Mouse (Mus musculus): ENCODE data around the gene Trak2. TPM values are rescaled to one million over a fixed set of nuclear protein-coding genes. Genes with fewer than 3 reads are reported as not detected.
"Not testable (repeated sequence)": the region's sequence is repeated elsewhere in the genome, so short reads cannot be mapped to it uniquely, and the experiment has no call there.

Gene Trak2
- 100 to 1,000 TPM; 188 to 202 TPM for total RNA-seq (2021)

DNA sequence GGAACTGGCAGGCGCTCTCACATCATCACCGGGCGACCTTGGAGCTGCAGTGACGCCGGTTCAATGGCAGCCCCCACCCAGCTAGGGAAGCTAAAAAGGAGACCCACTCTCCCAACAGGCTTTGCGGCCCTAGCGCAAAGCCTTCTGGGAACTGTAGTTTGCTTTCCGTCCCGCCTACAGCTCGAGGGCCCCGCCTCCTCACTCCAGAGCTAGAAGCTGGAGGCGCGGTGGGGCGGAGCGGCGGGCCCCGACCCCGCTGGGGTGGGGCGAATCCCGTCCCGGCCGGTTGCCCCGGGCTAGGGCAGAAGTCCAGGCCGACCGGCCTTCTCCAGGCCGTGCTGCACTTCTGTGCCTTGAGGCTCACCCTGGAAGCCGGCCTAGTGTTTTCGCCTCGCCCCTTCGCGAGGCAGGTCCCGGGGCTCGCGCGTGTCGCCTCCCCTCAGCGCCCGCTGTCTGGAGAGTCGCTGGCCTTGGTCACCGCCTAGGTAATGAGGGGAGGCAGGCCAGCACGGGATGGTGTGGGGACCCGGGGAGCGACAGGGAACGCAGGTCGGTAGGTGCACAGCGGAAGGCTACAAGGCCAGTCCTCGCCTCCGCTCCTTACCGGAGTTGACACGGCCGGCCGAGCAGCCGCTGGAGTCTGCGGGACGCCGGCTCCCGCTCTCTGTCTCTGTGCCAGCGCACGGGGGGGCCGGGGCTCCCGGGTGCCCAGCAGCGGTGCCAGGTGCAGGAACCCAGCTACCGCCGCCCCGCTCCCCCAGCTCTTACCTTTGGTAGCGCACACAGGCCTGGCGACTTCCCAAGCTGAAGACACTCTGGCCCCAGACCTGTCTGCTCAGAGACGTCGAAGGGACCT is at the start of gene Trak2, which contains the start of gene Stradb:
TSS of gene Trak2 (minus strand) at position 65 of the 856 bp plus-strand sequence.
TSS of gene Stradb (plus strand) at position 157 of the 856 bp plus-strand sequence.
- DNase-seq (ENCODE audit: extremely low spot score in 1 of 2, low spot score in 1 of 2) = peak; percentile 85 to 89

DNA sequence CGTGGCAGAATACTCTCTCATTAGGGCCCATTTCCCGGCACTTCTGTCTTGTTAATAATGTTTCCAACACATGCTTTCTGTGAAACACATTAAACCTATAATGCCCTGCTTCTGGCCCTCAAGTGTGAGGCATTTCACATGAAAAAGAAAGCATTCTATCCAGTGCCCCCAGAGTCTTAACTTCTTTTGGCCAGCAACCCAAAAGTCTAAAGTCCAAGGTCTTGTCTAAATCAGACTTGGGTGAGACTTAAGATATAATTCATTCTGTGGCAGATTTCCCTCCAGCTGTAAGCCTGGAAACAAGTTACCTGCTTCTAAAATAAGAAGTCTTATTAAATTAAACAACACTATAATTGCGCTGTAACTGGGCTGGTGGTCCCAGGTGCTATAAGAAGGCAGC is 48.3 kb upstream of the Trak2 start:
- no peak for DNase-seq (ENCODE audit: extremely low spot score in 1 of 2, low spot score in 1 of 2)

DNA sequence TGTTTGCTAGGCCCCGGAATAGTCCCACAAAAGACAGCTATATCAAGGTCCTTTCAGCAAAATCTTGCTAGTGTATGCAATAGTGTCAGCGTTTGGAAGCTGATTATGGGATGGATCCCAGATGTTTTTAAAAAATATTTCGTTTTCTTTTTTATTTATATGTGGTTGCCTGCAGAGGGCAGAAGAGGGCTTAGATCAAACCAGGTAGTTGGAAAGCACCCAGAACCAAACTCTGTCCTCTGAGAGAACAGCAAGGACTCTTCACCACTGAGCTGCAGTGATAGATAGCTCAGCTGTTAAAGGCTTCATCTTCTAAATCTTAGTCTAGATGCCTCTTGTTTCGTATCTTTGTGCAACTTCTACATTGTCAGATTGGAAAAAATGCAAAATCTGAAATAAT is 36.0 kb upstream of the Trak2 start:
- DNase-seq (ENCODE audit: extremely low spot score in 1 of 2, low spot score in 1 of 2) = peak in 1 of 2 experiments; percentile 16

DNA sequence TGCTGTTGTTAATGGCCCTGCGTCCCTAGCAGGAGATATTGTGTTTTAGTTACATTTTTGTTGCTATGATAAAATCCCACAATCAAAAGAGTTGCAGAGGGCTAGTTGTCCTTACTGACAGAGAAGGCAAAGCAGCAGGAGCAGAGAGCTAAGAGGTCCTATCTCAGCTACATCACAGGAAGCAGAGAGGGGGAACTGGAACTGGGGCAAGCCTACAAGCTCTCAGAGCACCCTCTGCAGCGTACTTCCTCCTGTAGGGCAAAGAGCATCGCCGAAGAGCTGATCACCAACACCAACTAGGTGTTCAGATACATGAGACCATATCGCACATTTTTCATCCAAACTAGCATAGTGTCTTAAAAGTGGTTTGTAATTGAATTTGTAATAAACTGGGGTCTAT is 22.1 kb upstream of the Trak2 start:
- no peak for DNase-seq (ENCODE audit: extremely low spot score in 1 of 2, low spot score in 1 of 2)

DNA sequence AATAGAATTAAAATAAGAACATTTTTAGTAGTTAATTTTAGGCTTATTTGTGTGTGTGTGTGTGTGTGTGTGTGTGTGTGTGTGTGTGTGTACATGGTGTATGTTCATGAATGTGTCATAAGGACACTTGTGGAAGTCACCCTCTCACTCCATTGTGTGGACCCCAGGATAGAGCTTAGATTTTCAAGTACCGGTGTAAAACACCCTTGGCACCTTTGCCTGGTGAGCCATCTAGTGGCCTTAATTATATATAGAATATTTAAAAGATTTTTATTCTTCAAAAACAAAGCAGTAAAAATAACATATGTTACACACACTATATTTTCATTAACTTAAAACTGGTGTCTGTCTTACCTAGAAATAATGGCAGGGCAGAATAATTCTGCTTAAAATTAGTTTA is 20.5 kb upstream of the Trak2 start:
- DNase-seq (ENCODE audit: extremely low spot score in 1 of 2, low spot score in 1 of 2) = no peak

DNA sequence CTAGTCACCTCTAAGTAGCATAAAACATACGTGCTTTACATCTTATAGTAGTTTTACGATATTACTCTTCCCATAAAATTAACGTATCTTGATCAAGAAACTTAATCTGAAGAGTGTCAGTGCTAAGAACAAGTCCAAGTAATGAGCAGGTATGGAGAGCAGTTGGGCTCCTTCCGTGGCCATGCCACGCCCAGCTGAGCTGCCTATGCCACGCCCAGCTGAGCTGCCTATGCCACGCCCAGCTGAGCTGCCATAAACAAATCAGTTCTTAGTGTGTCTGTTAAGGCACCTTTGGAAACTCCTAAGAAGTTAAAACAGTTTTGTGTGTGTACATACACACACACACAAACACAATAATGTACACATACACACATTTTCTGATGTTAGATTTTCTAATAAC is 19.9 kb upstream of the Trak2 start:
- no peak for DNase-seq (ENCODE audit: extremely low spot score in 1 of 2, low spot score in 1 of 2)

DNA sequence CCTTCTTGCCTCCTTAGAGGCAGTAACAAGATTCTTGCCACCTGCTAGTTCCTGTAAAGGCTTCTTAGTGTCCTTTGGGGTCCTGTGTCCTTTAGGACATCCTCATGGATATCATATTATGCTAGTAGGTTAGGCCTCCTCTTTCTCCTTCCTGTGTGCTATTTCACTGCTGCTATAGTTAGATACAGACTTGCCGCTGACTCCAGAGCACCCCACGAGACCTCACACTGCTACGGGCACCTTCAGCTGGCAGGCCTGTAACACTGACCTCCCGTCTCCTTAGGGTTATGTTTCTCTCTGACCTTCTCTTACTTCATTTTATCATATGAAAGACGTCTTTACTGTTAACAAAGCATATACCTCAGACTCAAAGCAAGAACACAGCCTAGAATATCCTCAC is 11.4 kb upstream of the Trak2 start:
- no peak for DNase-seq (ENCODE audit: extremely low spot score in 1 of 2, low spot score in 1 of 2)

DNA sequence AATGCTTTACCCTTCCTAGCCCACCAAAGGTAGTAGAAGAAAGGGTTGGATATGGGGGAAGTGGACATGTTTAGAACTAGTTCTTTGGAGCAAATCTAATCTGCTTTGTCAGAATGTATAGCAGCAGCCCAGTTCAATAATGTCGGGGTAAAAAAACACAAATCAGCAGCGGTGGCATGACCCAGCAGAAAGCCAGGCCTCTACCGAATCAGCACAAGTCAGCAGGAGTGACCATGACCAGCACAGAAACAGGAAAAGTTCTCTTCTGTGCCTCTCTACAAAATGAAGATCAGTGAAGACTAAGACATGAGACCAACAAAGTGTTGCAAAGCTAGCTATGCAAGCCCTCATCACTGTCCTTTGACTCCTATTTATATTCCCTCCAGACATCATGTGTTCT is 9.0 kb upstream of the Trak2 start:
- DNase-seq (ENCODE audit: extremely low spot score in 1 of 2, low spot score in 1 of 2) = no peak

DNA sequence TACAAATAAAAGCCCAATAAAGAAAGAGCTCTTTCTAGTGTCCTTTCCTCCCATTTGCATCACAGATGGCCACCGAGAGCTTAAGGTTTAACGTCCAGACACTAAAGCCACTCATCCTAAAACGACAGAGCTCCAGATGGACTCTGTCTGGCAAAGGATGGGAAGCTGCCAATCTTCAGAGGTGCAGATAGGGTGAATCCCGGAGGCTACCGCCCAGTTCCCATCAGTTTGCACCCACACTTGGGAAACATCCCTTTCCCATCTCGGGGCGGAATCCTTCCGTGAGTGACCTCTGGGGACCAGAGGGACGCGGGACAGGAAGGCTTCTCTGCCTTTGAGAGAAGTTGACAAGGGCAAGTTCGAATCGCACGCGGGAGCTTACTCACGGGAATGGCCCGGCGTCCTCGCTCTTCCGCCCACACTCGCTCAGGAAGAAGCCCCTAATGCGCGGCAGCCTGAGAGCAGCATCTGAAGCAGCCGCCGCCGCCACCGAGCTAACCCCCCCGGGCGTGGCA is 322 bp downstream of the Trak2 start:
- DNase-seq (ENCODE audit: extremely low spot score in 1 of 2, low spot score in 1 of 2) = no peak

DNA sequence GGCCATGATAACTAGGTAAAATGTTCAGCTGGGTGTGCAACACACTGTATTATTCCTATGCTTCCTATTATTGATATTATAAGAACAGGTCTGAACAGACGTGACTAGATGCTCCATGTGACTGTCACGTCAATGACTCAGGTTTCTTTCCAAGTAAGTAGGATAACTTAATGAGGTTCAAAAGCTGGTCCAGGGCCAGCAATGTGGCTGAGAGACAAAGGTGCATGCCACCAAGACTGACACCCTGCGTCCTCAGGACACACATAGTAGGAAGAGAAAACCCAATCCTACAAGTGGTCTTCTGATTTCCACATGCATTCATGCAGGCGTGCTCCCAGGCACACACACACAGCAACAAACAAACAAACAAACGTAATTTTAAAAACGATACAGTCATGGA is 2.1 kb downstream of the Trak2 start:
- DNase-seq (ENCODE audit: extremely low spot score in 1 of 2, low spot score in 1 of 2) = no peak

DNA sequence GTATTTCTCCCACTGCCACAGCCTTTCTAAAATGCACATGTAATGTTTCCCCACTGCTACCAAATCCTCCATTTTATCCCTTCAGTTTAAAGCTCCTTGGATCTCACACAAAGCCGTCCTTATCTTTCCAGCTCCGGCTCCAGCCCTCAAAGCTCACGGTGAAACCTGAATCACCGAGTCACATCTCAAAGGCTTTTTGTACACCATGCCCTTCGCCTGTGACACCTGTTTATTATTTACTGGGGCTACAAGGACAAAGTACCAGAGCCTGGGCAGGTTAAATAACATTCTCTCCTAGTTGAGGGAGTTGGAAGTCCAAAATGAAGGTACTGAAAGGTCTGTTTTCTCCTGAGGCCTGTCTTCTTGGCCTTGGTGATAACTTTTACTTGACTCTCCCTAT is 3.2 kb downstream of the Trak2 start:
- no peak for DNase-seq (ENCODE audit: extremely low spot score in 1 of 2, low spot score in 1 of 2)

DNA sequence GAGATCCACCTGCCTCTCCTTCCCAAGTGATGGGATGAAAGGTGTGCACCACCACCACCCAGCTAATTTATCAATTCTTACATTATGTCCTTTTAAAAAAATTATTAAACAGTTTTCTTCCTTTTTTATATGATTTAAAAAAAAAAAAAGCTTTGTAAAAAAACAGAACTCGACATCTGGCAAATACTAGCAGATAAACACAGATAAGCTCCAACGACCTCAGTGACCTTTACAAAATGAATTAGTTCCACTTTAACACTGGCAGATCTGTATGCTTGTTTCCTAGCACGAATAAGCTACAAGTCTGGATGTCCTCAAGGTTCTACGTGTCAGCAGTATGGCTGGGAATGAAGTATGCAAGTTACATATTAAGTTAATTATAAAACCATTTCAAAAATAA is 5.7 kb downstream of the Trak2 start:
- no peak for DNase-seq (ENCODE audit: extremely low spot score in 1 of 2, low spot score in 1 of 2)

DNA sequence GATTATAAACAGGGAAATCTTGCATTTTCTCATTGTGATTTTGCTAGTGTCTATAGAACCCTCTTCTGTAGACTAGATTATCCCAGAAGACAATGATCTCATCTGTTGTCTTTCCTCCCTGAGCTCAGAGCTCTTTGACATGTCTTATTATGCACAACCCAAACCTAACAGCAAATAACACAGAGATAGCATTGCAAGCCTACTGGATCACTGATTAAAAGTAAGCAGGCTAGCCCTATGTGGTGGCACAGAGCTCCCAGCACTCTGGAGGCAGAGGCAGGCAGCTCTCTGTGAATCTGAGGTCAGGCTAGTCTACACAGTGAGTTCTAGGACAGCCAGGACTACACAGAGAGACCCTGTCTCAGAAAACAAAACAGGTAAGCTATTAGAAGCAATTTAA is 10.4 kb downstream of the Trak2 start:
- DNase-seq (ENCODE audit: extremely low spot score in 1 of 2, low spot score in 1 of 2) = no peak

DNA sequence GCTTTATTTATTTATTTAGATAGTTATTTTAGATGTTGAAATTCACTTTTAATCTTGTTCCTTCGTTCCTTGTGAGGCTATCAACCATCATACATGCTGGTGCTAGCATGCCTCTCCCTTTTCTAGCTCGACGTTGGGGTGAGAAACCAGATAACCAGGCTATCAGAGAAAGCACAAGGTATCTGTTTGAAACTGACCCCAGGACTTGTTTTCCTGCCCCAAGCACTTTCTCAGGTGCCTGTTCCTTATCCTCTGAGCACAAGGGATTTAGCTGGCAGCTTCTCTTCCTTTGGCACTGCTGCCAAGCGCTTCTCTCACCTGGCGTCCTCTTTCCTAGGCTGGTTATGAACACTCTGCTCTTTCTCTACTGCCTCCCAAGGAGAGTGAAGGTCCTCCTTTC is 10.8 kb downstream of the Trak2 start:
- no peak for DNase-seq (ENCODE audit: extremely low spot score in 1 of 2, low spot score in 1 of 2)

DNA sequence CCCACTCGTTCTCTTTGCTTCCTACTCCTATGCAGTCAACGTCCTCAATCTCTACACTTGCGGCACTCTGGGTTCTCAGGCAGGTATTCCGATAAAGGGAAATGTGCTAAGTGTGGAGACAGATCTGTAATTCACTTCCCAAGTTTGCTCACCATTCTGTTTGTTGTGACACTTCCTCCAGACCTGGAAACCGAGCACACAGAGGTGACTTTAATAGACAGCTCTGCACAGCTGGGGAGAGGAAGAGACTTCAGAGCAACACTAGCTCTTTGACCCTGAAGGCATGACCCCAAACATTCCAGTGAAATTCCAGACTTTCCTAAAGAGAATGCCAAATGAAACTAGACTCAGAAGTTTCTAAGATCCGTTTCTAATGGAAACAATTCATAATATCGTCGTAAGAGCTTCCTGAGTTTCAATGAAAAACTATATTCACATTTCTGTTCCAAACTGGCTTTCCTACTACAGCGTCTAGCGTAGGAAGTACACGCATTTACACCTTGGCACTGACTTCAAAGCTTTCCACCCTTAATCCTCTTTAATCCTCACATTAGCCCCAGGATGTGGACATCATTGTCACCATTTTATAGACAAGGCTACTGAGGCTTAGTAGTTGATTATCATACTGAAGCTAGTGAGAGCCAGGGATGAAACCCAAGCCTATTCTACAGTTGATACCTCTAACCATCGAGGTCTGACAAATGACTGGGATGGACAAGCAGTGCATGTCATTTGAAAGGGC is 11.9 kb downstream of the Trak2 start:
- no peak for DNase-seq (ENCODE audit: extremely low spot score in 1 of 2, low spot score in 1 of 2)

DNA sequence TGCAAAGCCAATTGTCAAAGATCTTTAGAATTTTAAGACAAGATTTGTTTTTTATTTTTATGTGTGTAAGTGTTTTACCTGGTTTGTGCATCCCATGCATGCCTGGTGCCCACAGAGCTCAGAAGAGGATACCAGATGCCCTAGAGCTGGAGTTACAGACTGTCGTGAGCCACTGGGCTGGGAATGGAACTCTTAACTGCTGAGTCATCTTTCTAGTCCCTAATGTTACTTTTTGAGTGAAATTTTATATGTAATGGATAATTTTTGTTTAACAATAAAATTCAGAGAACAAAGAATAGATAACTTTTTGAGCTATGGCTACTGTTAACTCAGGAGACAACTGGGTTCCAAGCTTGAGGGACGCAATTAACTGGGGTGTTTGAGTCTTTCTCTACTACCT is 13.5 kb downstream of the Trak2 start:
- no peak for DNase-seq (ENCODE audit: extremely low spot score in 1 of 2, low spot score in 1 of 2)

DNA sequence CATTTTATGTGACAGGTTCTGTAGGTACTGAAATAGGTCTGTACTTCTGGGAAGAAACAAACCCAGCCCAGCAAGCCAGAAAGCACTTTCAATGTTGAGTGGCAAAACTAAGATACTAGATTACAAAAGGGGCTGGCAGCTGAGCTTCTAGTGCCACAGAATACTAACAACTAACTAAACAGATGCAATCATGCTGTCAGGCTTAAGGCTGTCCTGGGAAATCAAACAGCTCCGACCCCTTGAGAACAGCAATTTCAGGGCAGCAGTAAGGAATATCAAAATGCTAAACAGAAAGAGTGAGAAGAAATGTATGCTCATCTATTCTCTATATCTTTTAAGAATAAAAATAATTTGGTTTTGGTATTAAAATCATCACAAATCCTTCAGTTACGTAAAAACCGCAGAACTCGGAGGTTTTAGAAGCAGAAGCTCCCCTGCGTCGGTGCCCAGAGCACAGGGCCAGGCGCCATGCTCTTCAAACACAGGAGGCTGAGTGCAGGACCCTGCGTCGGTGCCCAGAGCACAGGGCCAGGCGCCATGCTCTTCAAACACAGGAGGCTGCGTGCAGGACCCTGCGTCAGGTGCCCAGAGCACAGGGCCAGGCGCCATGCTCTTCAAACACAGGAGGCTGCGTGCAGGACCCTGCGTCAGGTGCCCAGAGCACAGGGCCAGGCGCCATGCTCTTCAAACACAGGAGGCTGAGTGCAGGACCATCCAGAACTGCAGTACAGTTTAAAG is 14.3 kb downstream of the Trak2 start:
- DNase-seq (ENCODE audit: extremely low spot score in 1 of 2, low spot score in 1 of 2) = not testable (repeated sequence)

DNA sequence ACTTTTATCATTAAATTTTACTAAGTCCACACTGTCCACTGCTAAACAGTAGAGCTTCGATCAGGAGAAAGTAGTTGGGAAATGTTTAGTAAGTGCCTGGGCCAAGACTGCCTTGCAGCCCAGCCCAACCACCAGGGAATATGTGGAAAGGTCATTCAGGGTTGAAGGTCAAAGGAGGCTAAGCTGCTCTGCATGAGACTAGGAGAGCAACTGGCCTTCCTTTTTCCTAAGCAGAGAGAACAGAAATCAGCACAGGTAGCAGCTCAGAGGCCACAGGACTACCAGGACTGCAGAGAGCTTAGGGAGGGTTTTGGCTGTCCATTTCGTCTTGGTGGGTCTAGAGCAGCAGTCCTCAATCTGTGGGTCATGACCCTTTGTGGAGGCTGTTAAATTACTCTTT is 15.3 kb downstream of the Trak2 start:
- no peak for DNase-seq (ENCODE audit: extremely low spot score in 1 of 2, low spot score in 1 of 2)

DNA sequence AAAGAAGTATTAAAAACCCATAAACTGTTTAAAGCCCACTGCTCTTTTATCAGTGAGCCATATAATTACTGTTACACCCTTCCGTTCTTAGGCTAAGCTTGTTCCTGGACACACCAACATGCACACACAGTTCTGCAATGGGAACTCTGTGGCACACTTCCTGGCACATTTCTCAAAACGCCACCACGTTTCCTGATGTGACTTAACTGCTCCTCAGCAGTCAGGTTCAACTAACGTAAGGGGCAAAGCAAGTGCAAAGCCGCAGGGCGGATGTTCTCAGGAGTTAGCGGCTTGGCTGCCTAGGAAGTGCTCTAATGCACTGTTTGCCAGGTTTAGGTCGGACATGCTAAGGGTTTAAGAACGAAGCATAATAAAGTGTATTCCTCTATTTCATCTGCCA is 17.0 kb downstream of the Trak2 start:
- no peak for DNase-seq (ENCODE audit: extremely low spot score in 1 of 2, low spot score in 1 of 2)

DNA sequence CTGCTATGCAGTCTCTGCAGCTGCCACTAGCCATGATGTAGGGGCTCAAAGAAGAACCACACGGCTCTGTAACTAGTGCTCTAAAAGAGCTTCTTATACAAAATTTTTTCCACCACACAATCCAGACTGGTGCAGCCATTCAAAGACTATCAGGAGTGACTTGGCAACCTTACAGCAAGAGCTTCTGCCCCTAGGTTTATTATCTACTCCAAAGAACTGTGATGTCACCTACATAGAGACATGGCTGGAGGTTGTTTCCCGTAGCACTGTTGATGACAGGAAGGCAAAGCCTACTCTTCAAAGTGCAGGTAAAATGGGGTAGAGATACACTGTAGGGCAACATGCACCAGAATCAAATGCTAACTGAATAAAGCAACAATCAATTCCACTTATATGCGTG is 17.5 kb downstream of the Trak2 start:
- no peak for DNase-seq (ENCODE audit: extremely low spot score in 1 of 2, low spot score in 1 of 2)
